Mouse (Mus musculus): ENCODE results near the gene Nlk.

Gene Nlk

DNA sequence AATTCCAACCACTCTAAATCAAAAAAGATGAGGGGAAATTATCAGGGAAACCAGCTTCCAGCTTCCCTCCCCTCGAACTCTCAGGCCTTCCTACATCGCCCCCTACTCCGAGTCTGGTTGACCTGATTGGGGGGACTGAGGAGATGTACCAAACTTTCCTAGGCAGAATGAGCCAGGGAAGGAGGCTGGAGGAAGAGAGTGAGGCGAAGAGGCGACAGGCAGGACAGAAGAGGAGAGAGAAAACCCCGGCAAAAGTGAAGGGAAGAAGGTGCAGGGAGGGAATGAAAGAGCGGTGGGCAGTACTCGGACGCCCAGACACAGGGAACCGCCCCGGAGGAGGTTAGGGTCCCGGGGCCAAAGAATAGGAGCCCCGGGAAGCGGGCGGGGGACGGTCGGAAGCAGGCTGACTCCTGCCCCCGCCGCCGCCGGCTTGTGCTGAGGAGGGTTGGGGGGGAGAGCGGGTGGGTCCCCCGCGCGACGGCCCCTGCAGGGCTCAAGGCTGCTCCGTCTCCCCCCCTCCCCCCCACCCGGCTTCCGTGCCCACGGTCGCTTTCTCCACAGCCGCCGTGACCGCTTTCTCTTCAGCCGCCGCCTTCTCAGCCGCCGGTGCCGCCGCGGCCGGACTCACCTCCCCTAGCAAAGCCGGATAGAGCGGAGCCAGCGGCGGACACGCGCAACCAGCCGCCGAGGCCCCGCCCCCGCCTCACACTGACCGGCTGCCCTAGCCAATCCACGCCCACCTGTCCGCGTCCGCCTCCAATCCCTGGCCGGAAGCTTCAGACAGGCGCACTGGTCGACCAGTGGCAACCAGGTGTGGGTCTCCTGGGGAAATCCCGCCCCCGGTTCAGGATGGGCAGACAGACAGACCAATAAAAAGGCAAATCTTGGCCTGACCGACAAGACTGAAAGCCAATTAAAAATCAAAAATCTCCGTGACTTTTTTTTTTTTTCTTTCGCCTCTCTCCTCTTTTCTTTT lies at the start of gene Nlk:
Gene Nlk, minus strand, starts transcription at position 597 of the 976 bp plus-strand sequence.
- peak; percentile 100 for DNase-seq

DNA sequence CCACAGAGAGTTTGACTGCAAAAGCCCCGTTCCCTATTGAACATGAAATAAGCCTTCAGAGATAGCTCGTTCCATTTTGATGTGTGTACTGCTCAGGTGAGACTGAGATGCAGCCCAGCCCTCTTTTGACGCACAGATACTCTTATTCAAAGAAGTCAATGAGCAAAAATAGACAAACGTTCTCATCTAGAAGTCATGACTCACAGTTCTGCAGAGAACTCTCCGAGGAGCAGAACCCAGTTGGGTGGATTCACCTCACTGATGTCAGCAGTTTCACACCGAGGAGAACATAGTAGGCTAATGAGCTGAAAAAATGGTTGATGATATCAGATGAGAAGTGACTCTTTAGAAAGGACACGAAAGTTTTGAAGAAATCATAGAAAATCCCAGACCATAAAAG lies 49.1 kb upstream of the Nlk start:
- no peak for DNase-seq

DNA sequence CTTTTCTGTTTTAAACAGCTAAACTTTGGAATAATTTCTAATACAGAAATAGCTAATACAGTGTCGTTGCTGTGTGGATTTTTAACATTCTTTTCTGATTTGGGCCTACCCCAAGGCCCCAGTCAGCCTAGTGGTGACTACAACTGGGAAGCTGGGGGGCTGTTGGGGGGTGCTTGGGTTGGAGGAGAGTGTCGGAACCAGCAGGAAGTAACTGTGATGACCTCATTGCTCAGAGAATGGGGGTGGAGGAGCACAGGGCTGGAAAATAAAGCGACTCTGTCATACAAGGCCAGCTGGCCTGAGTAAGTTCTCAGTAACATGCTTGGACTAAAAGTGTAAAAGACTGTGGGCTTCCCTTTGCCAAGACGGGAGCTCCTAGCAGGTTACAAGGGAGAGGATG lies 48.3 kb upstream of the Nlk start:
- DNase-seq = no peak

- no peak for DNase-seq
Observed at GRCm38 (mm10) chr11:78742461-78742860, 45.3 kb upstream of the Nlk start.

DNA sequence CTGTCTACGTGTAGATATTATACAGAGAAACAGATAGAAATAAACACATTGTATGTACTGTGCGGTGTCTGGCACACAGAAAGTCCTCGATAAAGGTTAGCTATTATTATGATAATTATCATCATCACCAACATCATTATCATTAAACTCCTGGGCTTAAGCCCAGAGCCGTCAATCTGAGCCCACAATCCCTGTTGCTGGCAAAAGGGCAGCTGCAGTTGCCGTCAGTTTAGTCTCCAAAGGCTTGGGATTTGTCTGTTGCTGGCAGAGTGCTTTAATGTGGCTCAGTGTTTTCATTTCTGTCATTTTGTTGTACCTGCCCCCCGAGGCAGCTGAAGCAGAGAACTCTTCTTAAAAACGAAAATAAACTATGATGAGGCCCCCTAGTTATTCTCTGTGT lies 44.8 kb upstream of the Nlk start:
- DNase-seq = no peak

GRCm38 (mm10) chr11:78739361-78739760 lies 42.2 kb upstream of the Nlk start:
- no peak for DNase-seq

DNA sequence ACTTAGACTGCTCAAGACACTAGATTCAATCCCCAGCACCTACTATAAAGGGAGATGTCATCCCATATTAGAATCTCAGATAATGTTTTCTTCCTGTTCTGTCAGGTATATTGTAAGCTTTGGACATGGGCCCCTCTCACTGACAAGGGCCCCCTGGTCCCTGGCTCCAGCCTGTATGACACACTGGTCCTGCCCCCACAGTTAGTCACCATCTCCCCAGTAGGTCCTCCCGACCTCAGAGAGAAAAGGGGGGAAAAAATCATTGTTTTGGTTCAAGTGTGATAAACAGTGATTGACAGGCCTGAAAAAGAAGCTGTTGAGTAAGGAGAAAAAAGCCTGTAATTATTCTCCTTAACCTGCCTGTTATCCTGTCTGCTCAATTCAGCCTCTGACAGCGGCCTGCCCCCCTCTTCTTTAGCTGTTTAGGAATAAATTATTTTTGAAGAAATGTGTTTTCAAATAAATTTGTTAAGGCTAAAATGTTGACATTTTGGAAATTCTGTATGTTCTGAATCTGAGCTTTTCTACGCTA lies 39.8 kb upstream of the Nlk start:
- DNase-seq = no peak

- no peak for DNase-seq
Observed at GRCm38 (mm10) chr11:78735168-78735567, 38.0 kb upstream of the Nlk start.

GRCm38 (mm10) chr11:78732619-78733018 lies 35.4 kb upstream of the Nlk start:
- DNase-seq = no peak

- DNase-seq = no peak
Observed at GRCm38 (mm10) chr11:78730902-78731301, 33.7 kb upstream of the Nlk start.

DNA sequence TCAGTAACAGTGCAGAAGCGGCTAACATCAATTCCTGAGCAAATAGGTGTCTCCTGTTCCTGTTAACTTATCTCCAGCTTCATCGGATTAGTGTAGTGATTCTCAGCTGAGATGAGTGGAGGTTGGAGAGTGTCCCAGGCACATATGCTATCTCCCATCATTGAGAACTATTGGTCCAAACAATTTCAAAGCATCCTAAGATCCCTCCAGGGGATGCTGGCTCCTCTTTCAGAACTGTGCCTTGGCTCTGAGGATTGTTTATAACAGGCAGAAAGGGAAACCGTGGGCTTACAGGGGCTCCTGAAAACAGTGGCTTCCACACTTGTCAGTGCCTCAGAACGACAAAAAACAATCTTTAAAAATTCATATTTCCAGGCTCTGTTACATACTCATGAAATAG lies 30.9 kb upstream of the Nlk start:
- DNase-seq = no peak

DNA sequence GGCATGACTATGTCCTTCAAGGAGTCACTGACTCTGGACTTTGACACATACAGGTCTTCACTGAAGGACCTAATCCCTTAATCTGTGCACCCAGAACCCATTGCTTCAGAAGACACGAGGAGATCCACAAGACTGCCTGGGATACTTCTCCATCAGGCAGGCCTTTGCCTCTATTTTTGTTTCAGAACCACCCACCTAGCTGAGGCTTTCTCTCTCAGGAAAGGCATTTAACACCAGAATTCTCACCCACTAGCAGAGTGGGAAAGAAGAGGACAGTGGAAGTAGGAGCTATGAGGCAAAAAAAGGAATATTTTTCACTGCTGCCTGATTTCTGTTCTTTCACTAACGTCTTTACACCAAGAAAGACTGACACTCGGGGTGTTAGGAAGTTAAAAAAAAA lies 29.2 kb upstream of the Nlk start:
- DNase-seq = no peak

GRCm38 (mm10) chr11:78724792-78725191 lies 27.6 kb upstream of the Nlk start:
- no peak for DNase-seq

GRCm38 (mm10) chr11:78721419-78721818 lies 24.2 kb upstream of the Nlk start:
- DNase-seq = no peak

DNA sequence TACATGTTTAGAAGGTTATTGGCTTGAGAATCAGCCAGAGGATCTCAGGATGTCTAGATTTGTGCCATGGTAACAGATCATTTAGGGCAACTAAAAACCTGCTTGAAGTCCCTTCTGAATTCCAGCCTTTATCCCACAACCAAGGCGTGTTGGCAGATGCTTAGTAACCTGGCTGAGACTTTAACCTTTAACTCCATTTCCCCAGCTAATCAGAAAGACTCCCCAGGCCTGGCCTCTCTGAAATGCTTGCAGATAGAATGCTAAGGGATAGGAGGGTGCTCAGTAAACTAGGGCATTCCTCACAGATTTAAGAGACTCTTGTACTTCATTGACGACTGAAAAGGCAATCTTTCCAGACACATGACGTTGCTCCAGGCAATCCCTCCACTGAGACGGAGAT lies 20.5 kb upstream of the Nlk start:
- DNase-seq = no peak

GRCm38 (mm10) chr11:78708642-78709041 lies 11.5 kb upstream of the Nlk start:
- no peak for DNase-seq

- no peak for DNase-seq
Observed at GRCm38 (mm10) chr11:78706026-78706425, 8.9 kb upstream of the Nlk start.

DNA sequence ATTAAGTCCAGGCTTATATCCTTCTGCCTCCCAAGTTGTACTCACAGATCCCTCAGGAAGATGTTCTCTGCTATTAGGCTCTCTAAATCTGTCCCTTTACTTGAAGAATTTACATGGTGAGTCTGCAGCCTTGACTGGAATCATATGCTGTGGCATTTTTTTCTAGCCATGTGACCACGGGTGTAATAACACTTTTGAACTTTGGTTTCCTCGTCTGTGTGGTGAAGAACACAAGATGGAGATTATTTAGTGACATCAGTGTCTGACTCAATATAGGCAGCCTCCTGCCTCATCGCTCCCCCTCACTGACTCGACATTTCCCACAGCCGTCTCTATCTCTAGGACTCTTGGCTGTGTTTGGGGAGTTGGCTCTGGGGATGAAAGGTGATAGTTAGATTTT lies 5.9 kb upstream of the Nlk start:
- DNase-seq = no peak

GRCm38 (mm10) chr11:78702319-78702718 lies 5.1 kb upstream of the Nlk start:
- DNase-seq = no peak

GRCm38 (mm10) chr11:78697753-78698171 lies 589 bp upstream of the Nlk start:
- peak; percentile 87 to 94 for DNase-seq

DNA sequence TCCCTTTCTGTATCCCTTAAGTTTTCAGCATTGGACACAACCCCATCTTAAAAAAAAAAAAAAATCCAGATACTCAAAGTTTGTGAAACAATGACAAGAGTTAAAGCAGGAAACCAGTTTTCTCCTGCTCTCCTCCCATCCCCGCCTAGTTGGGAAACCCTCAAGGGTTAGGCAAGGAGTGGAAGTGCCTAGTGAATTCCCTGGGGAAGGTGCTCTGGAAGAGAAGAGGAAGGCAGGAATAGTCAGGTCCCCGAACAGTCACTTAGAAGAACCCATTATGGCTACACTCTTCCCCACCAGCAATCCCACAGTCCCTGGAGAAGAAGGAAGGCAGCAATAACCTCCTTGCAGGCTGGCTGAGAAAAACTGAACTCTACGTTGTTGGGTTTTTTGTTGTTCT lies 2.9 kb downstream of the Nlk start:
- no peak for DNase-seq

DNA sequence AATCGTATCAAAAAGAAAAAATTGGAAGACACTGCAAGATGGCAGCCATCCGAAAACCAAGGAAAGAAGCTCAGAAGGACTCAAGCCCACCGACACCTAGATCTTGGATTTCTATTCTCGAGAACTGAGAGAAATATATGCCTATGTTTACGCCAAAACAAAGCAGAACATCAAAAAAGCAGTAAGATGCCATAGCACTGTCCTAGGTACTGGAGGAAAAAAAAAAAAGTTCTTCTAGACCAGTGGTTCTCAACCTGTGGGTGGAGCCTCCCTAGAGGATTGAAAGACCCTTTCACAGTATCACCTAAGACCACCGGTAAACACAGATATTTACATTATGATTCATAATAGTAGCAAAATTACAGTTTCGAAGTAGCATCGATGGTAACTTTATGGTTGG lies 3.9 kb downstream of the Nlk start:
- DNase-seq = no peak

- DNase-seq = no peak
Observed at GRCm38 (mm10) chr11:78691201-78691600, 6.0 kb downstream of the Nlk start.

DNA sequence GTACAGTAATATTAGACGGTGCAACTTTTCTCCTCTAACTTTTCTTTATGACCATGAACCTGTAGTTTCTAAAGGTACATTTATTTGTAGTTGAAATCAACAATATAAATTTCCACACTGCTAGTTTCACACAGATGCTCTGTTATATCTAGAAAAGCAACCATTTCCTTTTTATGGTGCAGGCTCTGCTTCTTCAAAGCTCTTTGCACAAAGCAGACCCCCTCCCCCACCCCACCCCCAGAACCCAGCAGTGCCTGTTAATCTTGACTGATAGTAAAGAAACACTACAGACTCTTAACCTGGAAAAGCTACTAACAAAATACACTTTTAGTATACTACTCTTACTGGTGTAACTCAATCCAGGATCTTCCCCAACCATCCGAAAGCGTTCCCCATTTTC lies 6.6 kb downstream of the Nlk start:
- no peak for DNase-seq

GRCm38 (mm10) chr11:78681058-78681457 lies 16.1 kb downstream of the Nlk start:
- no peak for DNase-seq

Measured in cerebellum, postnatal 36 days (tissue).